Mouse (Mus musculus) limb, embryonic 14.5 days (tissue): ENCODE results near the gene Ncln. TPM values are rescaled to one million over a fixed set of nuclear protein-coding genes. Genes with fewer than 3 reads are reported as not detected.

Experiments used
- ATAC-seq: fragments of 200-750 bp; cut with Nextera tagmentation; 2 replicates; pipeline ENCODE4 v1.8.0; 2017; ENCODE audit warnings: low read depth, moderate number of reproducible peaks, moderate TSS enrichment; ENCODE audit not compliant: low FRiP score
- DNase-seq: peaks from one replicate; pipeline ENCODE4 v3.0.0-alpha.2; 2015; ENCODE audit warnings: low spot score
- H3K27ac ChIP-seq: fragments of 300-500 bp; sonication (generic); replicated peaks from 2 replicates; pipeline ENCODE4 v1.5.1; 2014; ENCODE audit warnings: low read depth, mild to moderate bottlenecking, low read length, moderate library complexity, mixed read lengths
- H3K27me3 ChIP-seq: fragments of 300-500 bp; sonication (generic); 2 replicates; pipeline ENCODE4 v1.6.1; 2014; ENCODE audit warnings: low read length, mixed read lengths; ENCODE audit not compliant: control insufficient read depth, insufficient read depth
- H3K36me3 ChIP-seq: fragments of 300-500 bp; sonication (generic); 2 replicates; pipeline ENCODE4 v1.6.1; 2014; ENCODE audit warnings: mild to moderate bottlenecking, low read length, moderate library complexity, mixed read lengths; ENCODE audit not compliant: control insufficient read depth, insufficient read depth
- H3K4me1 ChIP-seq: fragments of 300-500 bp; sonication (generic); 2 replicates; pipeline ENCODE4 v1.6.1; 2014; ENCODE audit warnings: antibody characterized with exemption, low read length, mixed read lengths; ENCODE audit not compliant: control insufficient read depth, insufficient read depth
- H3K4me2 ChIP-seq: fragments of 300-500 bp; sonication (generic); replicated peaks from 2 replicates; pipeline ENCODE4 v1.6.1; 2014; ENCODE audit warnings: low read depth, mild to moderate bottlenecking, low read length, moderate library complexity; ENCODE audit not compliant: severe bottlenecking
- H3K4me3 ChIP-seq: fragments of 300-500 bp; sonication (generic); replicated peaks from 2 replicates; pipeline ENCODE4 v1.5.1; 2014; ENCODE audit warnings: low read length
- H3K9ac ChIP-seq: fragments of 300-500 bp; sonication (generic); 2 replicates; pipeline ENCODE4 v1.6.1; 2014; ENCODE audit warnings: mild to moderate bottlenecking, low read depth, low read length, moderate library complexity; ENCODE audit not compliant: severe bottlenecking
- H3K9me3 ChIP-seq: fragments of 300-500 bp; sonication (generic); 2 replicates; pipeline ENCODE4 v1.6.1; 2016; ENCODE audit warnings: low read length; ENCODE audit not compliant: control insufficient read depth
- POLR2A ChIP-seq: fragments of 200-500 bp; IDR thresholded peaks from 2 replicates; pipeline ENCODE4 v1.8.0; 2012; ENCODE audit warnings: inconsistent platforms, mild to moderate bottlenecking, moderate library complexity, borderline replicate concordance; ENCODE audit not compliant: insufficient read depth, insufficient read length; ENCODE audit errors: extremely low read depth
- WGBS: fragments of 180-500 bp; shearing (Covaris S2); extraction: QIAGEN DNeasy Blood & Tissue Kit; methylation state at CpG from one replicate; pipeline ENCODE4 v1.1.7; 2014; 5-methylcytosine and 5-hydroxymethylcytosine counted together
- polyA plus RNA-seq, 2 experiments: library from polyadenylated mRNA; depleted of rRNA in 1 of 2; stranded (reverse) in 1 of 2; unstranded in 1 of 2; fragments of >200 nt; fragmentation: Nextera tagmentation in 1 of 2; extraction: Ambion mirVana in 1 of 2; gene quantifications; 2 replicates each; pipeline versions ENCODE4 v1.2.1 to v1.2.3; 2012 to 2014

Gene Ncln
- polyA plus RNA-seq, 2 experiments = 76.4 to 218 TPM

- Histone ChIP-seq H3K4me2 (no peak overlapping the region), H3K9ac (no peak overlapping the region), H3K36me3 (no peaks in the 10 kb centered on the region), H3K9me3 (no peaks in the 10 kb centered on the region), H3K27ac (no peak overlapping the region), H3K27me3 (no peaks in the 10 kb centered on the region), H3K4me1 (no peaks in the 10 kb centered on the region), H3K4me3 (no peak overlapping the region)
- TF ChIP-seq POLR2A = no peak
- ATAC-seq = no peak
- WGBS = 89% methylated on average over 5 of the region's 5 CpGs
- DNase-seq = no peak
These were observed 17.6 kb upstream of the Ncln start for GRCm38 (mm10) chr10:81513798-81514197.

- Histone ChIP-seq H3K9me3 (no peaks in the 10 kb centered on the region), H3K9ac (no peak overlapping the region), H3K4me3 (no peak overlapping the region), H3K27ac (no peak overlapping the region), H3K4me1 (no peaks in the 10 kb centered on the region), H3K4me2 (no peak overlapping the region), H3K36me3 (no peaks in the 10 kb centered on the region), H3K27me3 (no peaks in the 10 kb centered on the region)
- no peak for TF ChIP-seq POLR2A
- 81% methylated on average over 14 of the region's 14 CpGs for WGBS
- no peak for DNase-seq
- ATAC-seq = no peak
These were observed 14.1 kb upstream of the Ncln start for GRCm38 (mm10) chr10:81510246-81510810.

- no peak for DNase-seq
- H3K27ac ChIP-seq = no peak overlapping the region
- no peaks in the 10 kb centered on the region for H3K9me3 ChIP-seq
- H3K9ac ChIP-seq = no peak overlapping the region
- TF ChIP-seq POLR2A = no peak
- H3K4me2 ChIP-seq = no peak overlapping the region
- no peaks in the 10 kb centered on the region for H3K27me3 ChIP-seq
- 69% methylated on average over 13 of the region's 13 CpGs for WGBS
- H3K36me3 ChIP-seq = no peaks in the 10 kb centered on the region
- H3K4me1 ChIP-seq = peaks cover 2% of the 10 kb centered on the region; the same call in 1 of the 2 replicates
- H3K4me3 ChIP-seq = no peak overlapping the region
- ATAC-seq = no peak
These were observed 11.7 kb upstream of the Ncln start for GRCm38 (mm10) chr10:81507691-81508489.

- Histone ChIP-seq H3K9ac (no peak overlapping the region), H3K4me1 (peaks cover 3% of the 10 kb centered on the region; the same call in 1 of the 2 replicates), H3K4me2 (no peak overlapping the region), H3K27me3 (no peaks in the 10 kb centered on the region), H3K9me3 (no peaks in the 10 kb centered on the region), H3K27ac (no peak overlapping the region), H3K36me3 (no peaks in the 10 kb centered on the region), H3K4me3 (no peak overlapping the region)
- ATAC-seq (no peak), DNase-seq (no peak)
- no peak for TF ChIP-seq POLR2A
- 44% methylated on average over 6 of the region's 6 CpGs for WGBS
These were observed 10.9 kb upstream of the Ncln start for GRCm38 (mm10) chr10:81507095-81507494.

GRCm38 (mm10) chr10:81505016-81505664, 8.9 kb upstream of the Ncln start:
- no peak overlapping the region for H3K27ac ChIP-seq
- ATAC-seq = no peak

More at GRCm38 (mm10) chr10:81505016-81505664, 8.9 kb upstream of the Ncln start:
- no peak overlapping the region for H3K4me2 ChIP-seq
- WGBS = 83% methylated on average over 15 of the region's 15 CpGs
- H3K9ac ChIP-seq = no peak overlapping the region
- H3K27me3 ChIP-seq = no peaks in the 10 kb centered on the region
- DNase-seq = no peak
- H3K4me1 ChIP-seq = peaks cover 3% of the 10 kb centered on the region; the same call in 1 of the 2 replicates
- H3K4me3 ChIP-seq = no peak overlapping the region
- TF ChIP-seq POLR2A = no peak
- no peaks in the 10 kb centered on the region for H3K9me3 ChIP-seq
- H3K36me3 ChIP-seq = no peaks in the 10 kb centered on the region
